Mouse (Mus musculus) leukemia stem cell, adult 10-12 weeks (primary cell): Measurements from ENCODE around the gene Scin. TPM values are rescaled to one million over a fixed set of nuclear protein-coding genes. Genes with fewer than 3 reads are reported as not detected.

ENCODE experiments used
- polyA plus RNA-seq: library from polyadenylated mRNA; stranded (reverse); fragments of >175 nt; gene quantifications from 2 replicates; pipeline ENCODE4 v1.2.3, GENCODE M21; 2012; ENCODE audit warnings: low replicate concordance

Gene Scin
- 0.21 TPM in 1 of 2 replicates, not detected in the other for polyA plus RNA-seq

GRCm38 (mm10) chr12:40133573-40134271 lies at the start of gene Scin:
Gene Scin, minus strand, starts transcription at chr12:40134228.

GRCm38 (mm10) chr12:40037876-40038463 lies 96.1 kb downstream of the Scin start, which contains the start of gene Arl4a:
Gene Arl4a, minus strand, starts transcription at chr12:40038025.

Other genes starting within 250 kb of the Scin start
- 29.7 and 42.0 TPM in 2 replicates for gene Arl4a, start 96.2 kb downstream of the Scin start, polyA plus RNA-seq
- gene Lsmem1, start 65.3 kb upstream of the Scin start, polyA plus RNA-seq: not detected in 2 replicates
- gene Ifrd1, start 114.3 kb upstream of the Scin start, polyA plus RNA-seq: 46.9 and 47.6 TPM in 2 replicates